Mouse (Mus musculus) kidney, adult 9 months (tissue): ENCODE data around the gene Fsip1.
A peak's percentile ranks its signal among the peaks of the same experiment; 100 is the strongest.

Experiments
- DNase-seq: peaks from one replicate; pipeline ENCODE4 v3.0.0; 2022

Gene Fsip1

GRCm38 (mm10) chr2:118248966-118249365 is 7.8 kb downstream of the Fsip1 start:
- DNase-seq = no peak

DNA sequence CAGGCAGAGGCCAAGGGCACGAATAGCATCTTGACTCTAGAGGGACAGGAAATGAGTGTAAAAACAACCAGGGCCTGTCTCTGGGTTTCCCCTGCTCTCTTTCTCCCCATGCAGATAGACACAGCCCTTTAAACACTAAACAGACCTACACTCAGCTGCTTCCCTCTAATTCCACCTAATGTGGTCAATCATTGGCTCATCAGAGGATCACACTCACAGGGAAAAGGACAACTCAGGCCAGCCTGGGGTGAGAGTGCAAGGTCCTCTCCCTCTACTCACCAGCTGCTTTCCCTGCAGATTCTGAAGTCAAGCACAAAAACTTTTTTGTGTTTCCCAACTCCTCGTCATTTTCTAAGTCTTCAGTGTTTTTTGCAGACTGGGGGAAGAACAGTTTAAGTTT is 8.8 kb downstream of the Fsip1 start:
- peak; percentile 85 for DNase-seq

GRCm38 (mm10) chr2:118245914-118246313 is 10.9 kb downstream of the Fsip1 start:
- peak; percentile 77 for DNase-seq

- DNase-seq = no peak
Observed at GRCm38 (mm10) chr2:118236196-118236595, 20.6 kb downstream of the Fsip1 start.

DNA sequence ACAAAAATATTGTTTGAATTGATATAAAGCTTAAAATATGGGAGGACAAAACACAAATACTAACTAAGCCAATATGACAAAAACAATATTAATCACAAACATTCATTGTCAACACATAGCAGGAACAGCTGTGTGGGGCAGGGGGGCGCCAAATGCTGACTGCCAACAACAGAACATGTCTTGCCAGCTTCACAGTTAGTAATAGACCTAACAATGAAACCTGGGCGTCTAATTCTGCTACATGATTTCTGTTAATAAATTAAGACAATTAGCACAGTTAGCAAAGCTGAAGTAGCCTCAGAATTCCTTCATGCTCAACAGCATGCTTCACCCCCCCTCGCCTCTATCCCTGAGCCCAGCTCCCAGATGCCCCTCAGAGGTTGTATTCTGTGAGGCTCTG is 21.2 kb downstream of the Fsip1 start:
- DNase-seq = no peak

- no peak for DNase-seq
Observed at GRCm38 (mm10) chr2:118230544-118230943, 26.2 kb downstream of the Fsip1 start.

DNA sequence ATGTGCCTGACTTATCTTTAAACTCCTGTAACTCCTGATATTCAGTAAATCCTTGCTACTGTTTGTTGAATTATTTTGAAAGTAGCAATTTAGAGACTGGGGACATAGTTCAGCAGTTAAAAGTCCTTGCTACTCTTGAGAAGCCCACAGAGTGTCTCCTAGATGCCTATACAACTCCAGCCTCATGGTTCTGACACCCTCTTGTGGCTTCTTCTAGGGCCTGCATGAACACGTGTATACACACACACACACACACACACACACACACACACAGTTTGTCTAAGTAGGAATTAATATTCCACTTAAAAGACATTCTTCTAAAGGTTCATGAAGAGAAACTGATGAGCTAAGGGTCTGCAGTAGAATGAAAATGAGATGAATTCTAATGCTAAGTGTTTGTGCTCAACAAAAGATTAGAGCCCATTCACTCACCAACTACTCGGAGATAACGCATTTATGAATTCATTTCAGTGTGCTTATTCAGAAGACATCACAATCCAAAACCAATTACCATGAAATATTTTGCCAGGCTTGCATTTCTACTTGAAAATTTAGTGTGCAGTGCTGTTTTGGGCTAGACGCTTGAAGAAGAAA is 28.2 kb downstream of the Fsip1 start:
- no peak for DNase-seq

DNA sequence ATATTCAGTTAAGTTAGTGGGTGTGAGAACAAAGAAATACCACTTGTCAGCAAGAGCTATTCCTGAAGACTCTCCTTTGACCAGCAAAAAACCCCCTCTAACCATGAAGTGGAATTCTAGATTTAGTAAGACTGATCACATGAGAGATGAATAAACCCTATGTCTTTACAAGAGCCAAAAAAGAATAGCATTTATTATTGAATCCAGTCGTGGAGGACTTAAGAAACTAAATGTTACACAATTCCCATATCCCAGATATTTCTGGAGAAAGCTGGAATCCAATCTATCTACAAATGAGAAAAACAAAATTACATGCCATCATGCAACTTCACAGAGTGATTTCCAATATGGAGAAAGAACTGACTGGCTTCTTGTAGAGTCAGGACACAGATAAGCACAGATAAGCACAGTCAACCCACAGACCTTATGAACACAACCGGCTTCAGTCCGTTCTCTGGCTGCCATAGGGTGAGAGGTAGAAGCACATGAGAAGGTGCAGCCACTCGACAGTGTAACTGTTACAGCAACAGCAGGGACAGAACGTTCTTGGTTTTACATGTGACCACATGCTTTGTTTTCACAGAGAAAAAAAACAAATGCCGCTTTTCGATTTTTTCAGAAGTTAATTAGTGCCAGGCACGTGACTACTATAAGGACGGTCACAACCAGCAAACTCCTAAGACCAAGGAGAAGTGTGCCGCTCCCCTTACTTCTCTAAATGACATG is 31.3 kb downstream of the Fsip1 start:
- DNase-seq = no peak

DNA sequence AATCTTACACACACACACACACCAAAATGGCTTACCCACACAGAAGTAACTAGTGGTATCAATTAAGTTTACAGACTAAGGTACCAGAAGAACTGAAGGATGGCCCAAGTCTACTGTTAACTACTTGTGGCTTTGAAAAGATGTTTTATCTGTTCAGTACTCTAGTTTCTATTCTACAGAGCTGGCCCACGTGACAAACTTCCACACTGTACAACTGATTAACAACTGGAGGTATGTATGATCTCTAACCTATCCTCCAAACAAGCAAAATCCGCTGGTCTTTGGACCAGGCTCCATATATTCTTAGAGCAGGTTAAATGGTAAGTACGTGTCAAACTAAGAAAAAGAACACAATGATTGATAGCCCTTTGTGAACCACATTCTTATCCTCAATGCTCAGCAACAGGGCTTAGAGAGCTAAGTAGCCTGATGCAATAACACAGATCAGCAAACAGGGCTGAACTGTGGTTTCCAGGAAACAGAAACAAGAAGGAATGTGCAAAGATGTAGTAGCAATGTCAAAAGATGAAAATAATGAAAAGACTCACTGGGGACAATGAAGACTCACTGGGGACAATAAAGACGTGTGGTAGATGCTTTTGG is 38.7 kb downstream of the Fsip1 start:
- DNase-seq = no peak

DNA sequence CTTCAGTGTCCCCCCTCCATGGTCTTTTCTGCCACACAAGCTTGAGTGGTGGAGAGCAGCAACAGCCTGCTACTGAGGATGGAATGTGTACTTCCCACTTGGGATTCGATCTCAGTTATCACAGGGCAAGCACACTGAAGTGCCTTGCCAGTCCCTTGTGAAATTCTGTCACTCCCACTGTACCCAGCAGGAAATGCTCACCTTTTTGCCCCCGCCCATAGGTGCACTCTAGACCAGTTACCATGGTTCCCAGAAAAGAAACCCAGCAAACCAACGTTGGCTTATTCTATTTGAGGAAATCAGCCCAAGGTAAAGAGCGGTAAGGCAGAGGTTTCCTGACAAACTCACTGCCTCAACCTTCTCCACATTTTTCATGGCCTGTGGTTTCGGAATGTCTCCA is 47.1 kb downstream of the Fsip1 start:
- no peak for DNase-seq

DNA sequence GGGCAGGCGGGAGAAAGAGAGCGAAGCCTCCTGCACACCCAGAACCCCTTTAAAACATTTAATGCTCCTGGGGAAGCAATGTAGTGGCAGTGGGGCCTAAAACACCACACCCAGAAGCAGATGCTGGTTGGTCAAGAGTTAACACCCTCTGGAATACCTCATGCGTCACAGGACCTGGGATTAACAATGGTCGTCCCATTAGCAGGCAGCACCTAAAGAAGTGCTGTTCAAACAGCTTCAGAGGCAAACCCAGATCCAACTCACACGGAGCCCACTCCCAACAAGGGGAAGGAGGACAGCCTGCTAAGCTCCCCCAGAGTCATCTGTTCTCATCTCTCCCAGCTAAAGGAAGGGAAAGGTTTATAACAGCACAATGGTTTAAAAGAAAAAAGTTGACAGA is 48.1 kb downstream of the Fsip1 start:
- DNase-seq = no peak

DNA sequence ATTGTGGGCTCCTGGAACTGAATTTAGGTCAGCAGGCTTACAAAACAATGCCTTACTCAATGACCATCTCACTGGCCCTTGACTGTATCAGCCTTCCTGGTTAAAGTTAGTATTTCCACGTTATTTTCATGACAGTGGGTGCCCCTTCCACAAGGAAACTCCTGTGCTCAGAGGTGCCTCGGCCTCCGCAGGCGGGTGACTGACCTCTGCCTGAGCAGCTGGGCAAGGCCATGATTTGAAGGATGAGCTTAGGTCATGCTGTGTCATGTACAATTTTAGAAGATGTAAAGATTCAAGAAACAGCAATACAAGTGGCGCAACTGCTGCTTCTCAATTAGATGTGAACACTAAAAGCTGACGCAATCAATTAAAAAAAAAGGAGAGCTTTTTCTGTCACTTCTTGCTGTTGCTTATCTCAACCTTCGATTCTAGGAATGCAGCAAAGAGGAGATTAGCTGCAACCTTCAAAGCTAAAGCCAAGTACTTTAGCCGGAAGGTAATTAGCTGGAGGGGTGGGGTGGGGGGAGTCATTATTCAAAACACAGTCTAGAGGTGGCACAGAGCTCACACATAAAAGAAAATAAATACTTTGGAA is 50.7 kb downstream of the Fsip1 start:
- no peak for DNase-seq

- no peak for DNase-seq
Observed at GRCm38 (mm10) chr2:118204646-118205045, 52.1 kb downstream of the Fsip1 start.

- peak; percentile 49 for DNase-seq
Observed at GRCm38 (mm10) chr2:118203739-118204461, 52.9 kb downstream of the Fsip1 start.

DNA sequence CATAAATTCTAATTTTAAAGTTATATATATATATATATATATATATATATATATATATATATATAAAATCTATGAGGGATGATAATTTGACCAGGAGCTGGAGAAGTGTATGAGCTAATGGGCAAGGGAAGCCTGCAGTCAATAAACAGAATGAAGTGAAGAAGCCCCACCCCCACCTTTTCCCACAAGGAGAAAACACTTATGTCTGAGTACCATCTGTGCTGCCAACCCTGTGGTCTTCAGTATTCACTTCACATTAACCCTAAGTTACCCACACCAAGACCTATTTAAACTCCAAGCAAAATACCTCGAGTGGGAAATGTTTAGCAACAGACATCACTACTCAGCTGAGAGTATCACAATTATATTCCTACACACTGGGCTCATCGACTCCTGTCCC is 53.8 kb downstream of the Fsip1 start:
- DNase-seq = no peak

DNA sequence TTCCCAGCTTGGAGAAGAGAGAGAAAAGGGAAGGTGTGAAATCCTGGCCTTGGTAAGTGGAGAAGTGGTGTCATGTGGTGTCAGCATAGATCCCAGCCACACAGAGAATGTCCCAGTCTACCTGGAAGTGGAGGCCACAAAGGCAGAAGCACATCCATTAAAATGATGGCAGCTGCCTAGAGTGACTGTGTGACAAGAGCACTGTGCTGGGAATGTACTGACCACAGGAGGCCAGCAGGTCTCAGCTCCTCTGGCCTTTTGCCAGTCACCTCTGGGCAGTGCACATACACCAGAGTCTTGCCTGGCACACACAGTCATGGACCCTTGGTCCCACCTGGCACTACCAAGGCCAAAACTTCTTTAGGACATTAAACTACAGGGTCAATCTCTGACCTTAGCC is 54.8 kb downstream of the Fsip1 start:
- no peak for DNase-seq

DNA sequence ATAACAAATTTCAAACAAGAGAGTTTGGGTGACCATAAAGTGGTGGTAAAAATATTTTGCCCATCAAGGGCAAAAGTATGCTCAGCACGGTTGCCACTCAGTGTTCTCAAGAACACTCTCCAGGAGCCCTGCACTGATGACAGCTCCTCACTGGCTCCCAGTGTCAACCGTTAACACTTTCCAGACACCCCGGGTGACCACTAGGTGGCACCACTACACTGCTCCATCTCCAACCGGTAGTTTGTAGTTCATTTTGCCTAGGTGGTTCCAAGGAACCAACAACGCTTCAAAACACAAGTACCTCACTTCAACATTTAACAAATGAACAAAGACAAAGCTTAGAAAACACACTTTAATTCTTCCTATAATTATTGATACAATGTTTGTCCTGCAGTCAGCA is 56.9 kb downstream of the Fsip1 start:
- peak; percentile 86 for DNase-seq

- DNase-seq = no peak
Observed at GRCm38 (mm10) chr2:118196966-118197365, 59.8 kb downstream of the Fsip1 start.

- peak; percentile 67 for DNase-seq
Observed at GRCm38 (mm10) chr2:118182136-118182535, 74.6 kb downstream of the Fsip1 start.

DNA sequence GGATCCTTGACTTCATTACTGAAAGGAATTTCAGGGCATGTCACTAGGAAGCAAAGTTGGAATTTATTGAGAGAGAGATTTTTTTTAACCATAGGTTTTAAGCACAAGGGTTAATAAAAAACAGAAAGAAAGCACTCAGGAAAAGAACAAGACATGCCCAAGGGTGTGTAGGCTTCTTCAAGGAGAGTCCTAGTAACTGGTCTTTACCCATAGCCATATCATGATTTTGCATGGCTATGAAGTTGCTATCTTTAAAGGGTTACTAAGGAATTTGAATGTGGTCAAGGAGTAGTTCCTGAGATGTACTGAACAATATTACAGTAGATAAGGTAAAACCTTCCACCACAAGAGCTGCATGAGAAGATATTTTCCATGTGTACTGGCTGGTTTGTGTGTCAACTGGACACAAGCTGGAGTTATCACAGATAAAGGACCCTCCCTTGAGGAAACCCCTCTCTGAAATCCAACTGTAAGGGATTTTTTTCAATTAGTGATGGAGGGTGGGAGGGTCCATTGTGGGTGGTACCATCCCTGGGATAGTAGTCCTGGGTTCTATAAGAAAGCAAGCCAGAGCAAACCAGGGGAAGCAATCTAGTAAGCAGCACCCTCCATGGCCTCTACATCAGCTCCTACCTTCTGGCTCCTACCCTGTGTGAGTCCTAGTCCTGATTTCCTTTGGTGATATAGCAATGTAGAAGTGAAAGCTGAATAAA is 76.7 kb downstream of the Fsip1 start:
- no peak for DNase-seq

DNA sequence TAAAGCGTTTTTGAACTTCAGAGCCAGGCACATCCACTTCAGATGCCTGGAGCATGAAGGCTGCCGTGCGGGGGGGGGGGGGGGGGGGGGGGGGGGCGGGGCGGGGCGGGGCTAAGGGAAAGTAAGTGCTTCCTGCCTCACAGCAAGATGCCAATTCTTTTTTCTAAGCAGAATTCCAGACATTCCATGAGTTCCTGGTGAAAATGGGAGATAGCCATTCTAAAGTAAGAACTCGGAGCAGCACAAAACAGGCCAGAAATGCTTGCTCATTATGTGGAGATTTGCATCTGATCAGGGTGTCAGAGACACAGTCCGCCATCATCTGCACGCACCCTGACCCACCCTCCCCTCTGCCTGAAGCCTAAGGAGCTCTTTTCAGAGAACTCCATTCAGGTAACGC is 77.3 kb downstream of the Fsip1 start:
- peak; percentile 67 for DNase-seq

DNA sequence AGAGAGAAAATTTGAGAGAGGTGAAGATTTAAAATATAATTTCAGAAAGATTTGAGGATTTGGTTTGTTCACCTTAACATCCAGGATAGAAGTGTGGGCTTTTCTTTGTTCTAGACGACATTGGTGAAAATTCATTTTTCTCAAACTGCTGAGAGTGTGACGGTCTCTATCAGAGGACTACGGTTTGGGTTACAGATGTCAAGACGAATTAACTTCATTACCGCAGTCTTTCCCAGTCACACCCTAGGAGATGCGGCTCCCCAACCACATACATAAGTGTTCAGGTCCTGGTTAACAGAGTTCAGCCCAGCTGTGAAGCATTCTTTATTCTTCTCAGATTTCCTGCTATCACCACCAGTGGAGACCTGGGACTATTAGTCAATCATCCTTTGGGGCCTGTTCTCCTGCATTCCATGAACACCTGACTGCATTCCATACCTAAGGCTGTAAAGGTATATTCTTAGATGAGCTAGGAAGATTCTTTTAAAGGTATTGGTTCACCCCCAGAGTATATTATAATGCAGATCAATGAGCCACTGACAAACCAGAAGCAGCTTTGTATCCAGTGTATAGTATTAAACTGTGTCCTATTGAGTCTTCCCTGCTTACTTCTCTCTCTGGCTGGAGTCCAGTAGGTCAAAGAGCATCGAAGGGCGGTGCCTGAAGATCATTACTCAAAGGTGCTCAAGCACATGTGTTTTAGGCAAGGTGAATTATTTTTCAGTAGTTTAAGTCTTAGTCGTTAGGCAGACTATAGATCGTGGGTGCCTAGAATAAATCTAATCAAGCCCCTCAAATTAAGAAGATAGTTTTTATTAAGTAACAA is 82.0 kb downstream of the Fsip1 start:
- peak; percentile 70 for DNase-seq
